Mouse (Mus musculus) layer of hippocampus, adult 2 months (tissue): ENCODE data around the gene Rrm1. TPM values are rescaled to one million over a fixed set of nuclear protein-coding genes. Genes with fewer than 3 reads are reported as not detected.

Experiments
- DNase-seq, 2 experiments: peaks; one replicate each; pipeline ENCODE4 v3.0.0; 2022; ENCODE audit warnings: low spot score in 2 of 2
- H3K27ac ChIP-seq: fragments of 200-600 bp; 2 replicates; pipeline ENCODE4 v1.8.1; 2022
- H3K4me3 ChIP-seq: fragments of 200-600 bp; 2 replicates; pipeline ENCODE4 v1.8.1; 2022; ENCODE audit warnings: mild to moderate bottlenecking
- CTCF ChIP-seq: fragments of 200-600 bp; conservative IDR thresholded peaks from 2 replicates; pipeline ENCODE4 v1.8.1; 2022; ENCODE audit warnings: antibody characterized with exemption, mild to moderate bottlenecking, moderate library complexity
- total RNA-seq, 2 experiments: library from RNA; stranded (reverse); gene quantifications; 2 replicates each; pipeline ENCODE4 v1.2.3; 2021

Gene Rrm1
- total RNA-seq, 2 experiments from 2014 or later, result 10.8 to 13.0 TPM

GRCm38 (mm10) chr7:102440822-102441656 lies 456 bp upstream of the Rrm1 start:
- no peak for TF ChIP-seq CTCF
- no peak for DNase-seq
- Histone ChIP-seq H3K4me3 (peak overlapping the region; percentile 86), H3K27ac (peak overlapping the region; percentile 75; the same call in 1 of the 2 replicates)

GRCm38 (mm10) chr7:102442432-102442831 lies 937 bp downstream of the Rrm1 start:
- TF ChIP-seq CTCF, result no peak
- H3K27ac ChIP-seq, result no peak overlapping the region
- peak overlapping the region; percentile 86 for H3K4me3 ChIP-seq
- DNase-seq, result no peak

GRCm38 (mm10) chr7:102444301-102444700 lies 2.8 kb downstream of the Rrm1 start:
- no peak for DNase-seq
- Histone ChIP-seq H3K4me3 (no peak overlapping the region), H3K27ac (no peak overlapping the region)
- no peak for TF ChIP-seq CTCF

- DNase-seq, result no peak
- TF ChIP-seq CTCF, result no peak
- H3K4me3 ChIP-seq, result no peak overlapping the region
- no peak overlapping the region for H3K27ac ChIP-seq
Measured at GRCm38 (mm10) chr7:102446438-102446837, 4.9 kb downstream of the Rrm1 start.

GRCm38 (mm10) chr7:102458618-102459380 lies 17.3 kb downstream of the Rrm1 start:
- H3K27ac ChIP-seq, result no peak overlapping the region
- no peak for TF ChIP-seq CTCF
- DNase-seq, result no peak
- H3K4me3 ChIP-seq, result no peak overlapping the region

GRCm38 (mm10) chr7:102467566-102467965 lies 26.1 kb downstream of the Rrm1 start:
- TF ChIP-seq CTCF, result no peak

GRCm38 (mm10) chr7:102472675-102473074 lies 31.2 kb downstream of the Rrm1 start:
- no peak overlapping the region for H3K27ac ChIP-seq
- no peak for DNase-seq
- TF ChIP-seq CTCF, result no peak
- H3K4me3 ChIP-seq, result no peak overlapping the region

More at GRCm38 (mm10) chr7:102467566-102467965, 26.1 kb downstream of the Rrm1 start:
- DNase-seq, result no peak
- H3K4me3 ChIP-seq, result no peak overlapping the region
- no peak overlapping the region for H3K27ac ChIP-seq

GRCm38 (mm10) chr7:102476601-102477000 lies 35.1 kb downstream of the Rrm1 start:
- Histone ChIP-seq H3K27ac (no peak overlapping the region), H3K4me3 (no peak overlapping the region)
- DNase-seq, result no peak
- no peak for TF ChIP-seq CTCF

GRCm38 (mm10) chr7:102477377-102477776 lies 35.9 kb downstream of the Rrm1 start:
- Histone ChIP-seq H3K4me3 (no peak overlapping the region), H3K27ac (no peak overlapping the region)
- no peak for DNase-seq
- no peak for TF ChIP-seq CTCF

- H3K4me3 ChIP-seq, result no peak overlapping the region
- H3K27ac ChIP-seq, result no peak overlapping the region
- no peak for TF ChIP-seq CTCF
- DNase-seq, result no peak
Measured at GRCm38 (mm10) chr7:102478425-102478824, 36.9 kb downstream of the Rrm1 start.

GRCm38 (mm10) chr7:102478926-102479325 lies 37.4 kb downstream of the Rrm1 start:
- TF ChIP-seq CTCF, result no peak
- Histone ChIP-seq H3K27ac (no peak overlapping the region), H3K4me3 (no peak overlapping the region)
- DNase-seq, result no peak

- DNase-seq, result no peak
- no peak overlapping the region for H3K27ac ChIP-seq
- H3K4me3 ChIP-seq, result no peak overlapping the region
- no peak for TF ChIP-seq CTCF
Measured at GRCm38 (mm10) chr7:102479368-102480078, 38.0 kb downstream of the Rrm1 start.

GRCm38 (mm10) chr7:102480821-102481220 lies 39.3 kb downstream of the Rrm1 start:
- Histone ChIP-seq H3K4me3 (no peak overlapping the region), H3K27ac (no peak overlapping the region)
- DNase-seq, result no peak
- no peak for TF ChIP-seq CTCF
